Mouse (Mus musculus): Measurements from ENCODE around the gene Stx1a. TPM values are rescaled to one million over a fixed set of nuclear protein-coding genes. Genes with fewer than 3 reads are reported as not detected.
"Not testable (repeated sequence)": the region's sequence is repeated elsewhere in the genome, so short reads cannot be mapped to it uniquely, and the experiment has no call there.

The Stx1a gene
- polyA plus RNA-seq, 1 experiment from 2014 or later: 195 TPM

DNA sequence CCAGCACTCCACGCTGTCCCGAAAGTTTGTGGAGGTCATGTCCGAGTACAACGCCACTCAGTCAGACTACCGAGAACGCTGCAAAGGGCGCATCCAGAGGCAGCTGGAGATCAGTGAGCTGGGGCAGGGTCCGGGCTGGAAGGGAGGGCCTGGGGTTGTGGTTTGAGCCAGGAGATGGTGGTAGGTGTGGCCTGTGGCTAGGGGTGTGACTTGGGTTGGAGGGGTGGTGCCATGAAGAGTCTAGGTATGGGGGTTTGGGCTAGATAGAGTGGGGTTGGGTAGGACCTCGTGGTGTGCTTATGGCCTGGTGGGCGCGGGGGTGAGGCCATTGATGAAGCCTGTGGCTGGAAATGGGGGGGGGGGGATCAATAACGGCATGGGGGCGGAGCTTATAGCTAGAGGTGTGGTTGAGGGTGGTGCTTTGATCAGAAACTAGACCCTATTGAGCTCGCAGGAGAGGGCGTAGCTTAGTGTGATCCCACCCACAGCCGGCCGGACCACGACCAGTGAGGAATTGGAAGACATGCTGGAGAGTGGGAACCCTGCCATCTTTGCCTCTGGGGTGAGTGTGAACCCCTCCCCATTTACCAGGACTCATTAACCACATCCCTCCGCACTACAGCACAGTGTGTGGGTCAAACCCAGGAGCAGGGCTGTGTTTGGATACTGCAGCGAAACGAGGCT is 19.0 kb downstream of the Stx1a start:
- no peak for ATAC-seq

DNA sequence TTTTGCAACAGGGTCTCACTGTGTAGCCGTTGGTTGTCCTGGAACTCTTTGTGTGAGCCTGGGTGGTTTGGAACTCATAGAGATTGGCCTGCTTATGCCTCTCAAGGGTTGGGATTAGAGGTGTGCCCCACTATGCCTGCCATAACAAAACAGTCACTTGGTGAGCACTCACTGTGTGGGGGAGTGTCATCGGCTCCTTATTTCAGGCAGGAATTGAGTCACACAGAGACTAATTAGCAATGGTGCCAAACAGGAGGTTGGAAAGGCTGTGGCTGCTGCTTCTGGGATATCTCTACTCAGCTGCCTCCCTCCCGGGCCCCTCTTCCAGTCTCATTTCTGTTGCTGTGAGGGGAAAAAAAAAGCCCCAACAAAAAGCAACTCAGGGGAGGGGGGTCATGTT is 21.3 kb downstream of the Stx1a start:
- no peak for ATAC-seq
- Histone ChIP-seq H3K27me3 (ENCODE audit: control insufficient read depth, insufficient read depth, low read depth, low read length) (no peaks in the 10 kb centered on the region), H3K9ac (ENCODE audit: low read depth, low read length) (no peak overlapping the region), H3K27ac (ENCODE audit: low read length) (no peak overlapping the region), H3K4me1 (ENCODE audit: control insufficient read depth, insufficient read depth, low read length) (no peaks in the 10 kb centered on the region), H3K4me3 (ENCODE audit: low read depth, low read length) (no peak overlapping the region), H3K9me3 (replicated peaks; ENCODE audit: control insufficient read depth, low read length, poor library complexity, severe bottlenecking) (no peaks in the 10 kb centered on the region), H3K36me3 (ENCODE audit: control insufficient read depth, insufficient read depth, low read length) (peaks cover 13% of the 10 kb centered on the region), H3K4me2 (ENCODE audit: low read length) (no peak overlapping the region)
- 92% methylated on average over 3 of the region's 3 CpGs for WGBS

More for the DNA sequence above, 19.0 kb downstream of the Stx1a start:
- H3K36me3 ChIP-seq (ENCODE audit: control insufficient read depth, insufficient read depth, low read length): peaks cover 21% of the 10 kb centered on the region
- H3K27me3 ChIP-seq (ENCODE audit: control insufficient read depth, insufficient read depth, low read depth, low read length): no peaks in the 10 kb centered on the region
- H3K4me1 ChIP-seq (ENCODE audit: control insufficient read depth, insufficient read depth, low read length): no peaks in the 10 kb centered on the region
- no peak overlapping the region for H3K4me3 ChIP-seq (ENCODE audit: low read depth, low read length)
- H3K27ac ChIP-seq (ENCODE audit: low read length): no peak overlapping the region
- H3K4me2 ChIP-seq (ENCODE audit: low read length): no peak overlapping the region
- WGBS: 27% methylated on average over 21 of the region's 21 CpGs
- H3K9me3 ChIP-seq (replicated peaks; ENCODE audit: control insufficient read depth, low read length, poor library complexity, severe bottlenecking): no peaks in the 10 kb centered on the region
- no peak overlapping the region for H3K9ac ChIP-seq (ENCODE audit: low read depth, low read length)

DNA sequence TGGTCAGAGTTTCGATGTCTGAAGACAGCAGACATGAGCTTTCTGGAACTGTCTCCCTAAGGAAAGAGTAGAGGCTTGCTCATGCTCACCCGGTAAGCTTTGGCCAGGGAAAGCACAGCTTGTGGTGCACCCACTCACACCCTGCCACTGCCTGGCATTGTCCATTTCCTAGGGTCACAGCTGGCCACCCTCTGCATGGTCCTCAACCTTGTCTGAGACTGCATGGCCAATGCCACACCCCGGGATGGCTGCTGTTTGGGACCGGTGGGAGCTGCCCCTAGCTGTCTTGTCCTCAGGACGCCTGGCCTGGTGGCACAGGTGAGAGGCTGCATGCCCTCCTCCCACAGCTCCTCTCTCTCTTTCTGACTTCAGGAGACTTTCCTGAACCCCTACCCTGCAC is 25.3 kb downstream of the Stx1a start:
- H3K27ac ChIP-seq (ENCODE audit: low read length): no peak overlapping the region
- no peaks in the 10 kb centered on the region for H3K4me1 ChIP-seq (ENCODE audit: control insufficient read depth, insufficient read depth, low read length)
- H3K36me3 ChIP-seq (ENCODE audit: control insufficient read depth, insufficient read depth, low read length): peaks cover 20% of the 10 kb centered on the region
- no peak overlapping the region for H3K4me2 ChIP-seq (ENCODE audit: low read length)
- no peaks in the 10 kb centered on the region for H3K27me3 ChIP-seq (ENCODE audit: control insufficient read depth, insufficient read depth, low read depth, low read length)
- H3K4me3 ChIP-seq (ENCODE audit: low read depth, low read length): no peak overlapping the region
- 97% methylated on average over 5 of the region's 5 CpGs for WGBS
- ATAC-seq: no peak
- no peaks in the 10 kb centered on the region for H3K9me3 ChIP-seq (replicated peaks; ENCODE audit: control insufficient read depth, low read length, poor library complexity, severe bottlenecking)
- H3K9ac ChIP-seq (ENCODE audit: low read depth, low read length): no peak overlapping the region

DNA sequence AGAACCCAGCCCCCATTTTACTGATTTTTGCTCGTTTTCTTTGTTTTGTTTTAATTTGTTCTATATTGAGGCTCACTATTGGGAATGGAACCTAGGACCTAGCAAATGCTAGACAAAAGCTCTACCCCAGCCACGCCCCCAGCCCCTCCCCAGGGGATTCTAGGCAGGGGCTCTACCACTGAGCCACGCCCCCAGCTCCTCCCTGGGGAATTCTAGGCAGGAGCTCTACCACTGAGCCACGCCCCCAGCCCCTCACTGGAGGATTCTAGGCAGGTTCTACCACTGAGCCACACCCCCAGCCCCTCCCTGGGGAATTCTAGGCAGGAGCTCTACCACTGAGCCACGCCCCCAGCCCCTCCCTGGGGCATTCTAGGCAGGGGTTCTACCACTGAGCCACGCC is 26.0 kb downstream of the Stx1a start:
- not testable (repeated sequence) for H3K27me3 ChIP-seq (ENCODE audit: control insufficient read depth, insufficient read depth, low read depth, low read length); ATAC-seq

DNA sequence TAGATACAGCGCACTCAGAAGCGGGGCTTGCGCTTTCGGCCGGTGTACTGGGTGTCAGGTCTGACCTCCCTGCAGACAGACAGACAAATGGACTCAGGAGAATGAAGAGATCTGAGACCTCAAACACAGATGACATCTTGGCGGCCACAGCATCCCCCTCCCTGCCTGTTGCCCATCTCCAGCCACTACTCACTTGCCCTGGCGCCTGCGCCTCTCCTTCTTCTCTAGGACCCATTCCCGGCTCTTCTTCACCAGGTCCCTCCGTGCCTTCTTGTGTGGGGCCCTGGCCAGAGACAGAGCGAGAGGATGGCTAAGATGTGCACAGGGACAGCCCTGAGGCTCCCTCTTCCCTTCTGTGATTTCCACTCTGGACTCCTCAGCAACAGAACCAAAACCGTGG is 30.1 kb downstream of the Stx1a start:
- H3K4me2 ChIP-seq (ENCODE audit: low read length): no peak overlapping the region
- H3K4me3 ChIP-seq (ENCODE audit: low read depth, low read length): no peak overlapping the region
- H3K9ac ChIP-seq (ENCODE audit: low read depth, low read length): no peak overlapping the region
- H3K9me3 ChIP-seq (replicated peaks; ENCODE audit: control insufficient read depth, low read length, poor library complexity, severe bottlenecking): no peaks in the 10 kb centered on the region
- no peaks in the 10 kb centered on the region for H3K27me3 ChIP-seq (ENCODE audit: control insufficient read depth, insufficient read depth, low read depth, low read length)
- H3K36me3 ChIP-seq (ENCODE audit: control insufficient read depth, insufficient read depth, low read length): peaks cover 27% of the 10 kb centered on the region
- no peaks in the 10 kb centered on the region for H3K4me1 ChIP-seq (ENCODE audit: control insufficient read depth, insufficient read depth, low read length)
- 92% methylated on average over 12 of the region's 12 CpGs for WGBS
- H3K27ac ChIP-seq (ENCODE audit: low read length): no peak overlapping the region
- ATAC-seq: no peak

More for the DNA sequence above, 26.0 kb downstream of the Stx1a start:
- H3K4me3 ChIP-seq (ENCODE audit: low read depth, low read length); H3K9ac ChIP-seq (ENCODE audit: low read depth, low read length); H3K4me1 ChIP-seq (ENCODE audit: control insufficient read depth, insufficient read depth, low read length); H3K27ac ChIP-seq (ENCODE audit: low read length); H3K4me2 ChIP-seq (ENCODE audit: low read length); H3K9me3 ChIP-seq (replicated peaks; ENCODE audit: control insufficient read depth, low read length, poor library complexity, severe bottlenecking): not testable (repeated sequence)
- peaks cover 20% of the 10 kb centered on the region for H3K36me3 ChIP-seq (ENCODE audit: control insufficient read depth, insufficient read depth, low read length)
- WGBS: 90% methylated on average over 5 of the region's 6 CpGs

GRCm38 (mm10) chr5:135063629-135064381 is 40.5 kb downstream of the Stx1a start, which contains the start of gene Dnajc30:
Gene Dnajc30, plus strand, starts transcription at chr5:135064202.
- Histone ChIP-seq H3K4me2 (ENCODE audit: low read length) (peak within 1 kb of the TSS; percentile 92), H3K4me1 (ENCODE audit: control insufficient read depth, insufficient read depth, low read length) (peaks cover 21% of the 10 kb centered on the region), H3K36me3 (ENCODE audit: control insufficient read depth, insufficient read depth, low read length) (peaks cover 25% of the 10 kb centered on the region), H3K27ac (ENCODE audit: low read length) (peak within 1 kb of the TSS; percentile 81), H3K9me3 (replicated peaks; ENCODE audit: control insufficient read depth, low read length, poor library complexity, severe bottlenecking) (no peaks in the 10 kb centered on the region), H3K4me3 (ENCODE audit: low read depth, low read length) (peak within 1 kb of the TSS; percentile 76), H3K9ac (ENCODE audit: low read depth, low read length) (peak within 1 kb of the TSS; percentile 86), H3K27me3 (ENCODE audit: control insufficient read depth, insufficient read depth, low read depth, low read length) (no peaks in the 10 kb centered on the region)
- under 1% methylated on average over 52 of the region's 52 CpGs for WGBS
- peak; percentile 96 for ATAC-seq

GRCm38 (mm10) chr5:135064382-135064766 is 41.1 kb downstream of the Stx1a start:
- Histone ChIP-seq H3K27ac (ENCODE audit: low read length) (peak overlapping the region; percentile 81), H3K27me3 (ENCODE audit: control insufficient read depth, insufficient read depth, low read depth, low read length) (no peaks in the 10 kb centered on the region), H3K9ac (ENCODE audit: low read depth, low read length) (peak overlapping the region; percentile 86), H3K4me2 (ENCODE audit: low read length) (peak overlapping the region; percentile 92), H3K36me3 (ENCODE audit: control insufficient read depth, insufficient read depth, low read length) (peaks cover 19% of the 10 kb centered on the region), H3K4me1 (ENCODE audit: control insufficient read depth, insufficient read depth, low read length) (peaks cover 21% of the 10 kb centered on the region), H3K4me3 (ENCODE audit: low read depth, low read length) (peak overlapping the region; percentile 76), H3K9me3 (replicated peaks; ENCODE audit: control insufficient read depth, low read length, poor library complexity, severe bottlenecking) (no peaks in the 10 kb centered on the region)
- WGBS: under 1% methylated on average over 40 of the region's 40 CpGs
- ATAC-seq: no peak; the same call in none of the 2 replicates

DNA sequence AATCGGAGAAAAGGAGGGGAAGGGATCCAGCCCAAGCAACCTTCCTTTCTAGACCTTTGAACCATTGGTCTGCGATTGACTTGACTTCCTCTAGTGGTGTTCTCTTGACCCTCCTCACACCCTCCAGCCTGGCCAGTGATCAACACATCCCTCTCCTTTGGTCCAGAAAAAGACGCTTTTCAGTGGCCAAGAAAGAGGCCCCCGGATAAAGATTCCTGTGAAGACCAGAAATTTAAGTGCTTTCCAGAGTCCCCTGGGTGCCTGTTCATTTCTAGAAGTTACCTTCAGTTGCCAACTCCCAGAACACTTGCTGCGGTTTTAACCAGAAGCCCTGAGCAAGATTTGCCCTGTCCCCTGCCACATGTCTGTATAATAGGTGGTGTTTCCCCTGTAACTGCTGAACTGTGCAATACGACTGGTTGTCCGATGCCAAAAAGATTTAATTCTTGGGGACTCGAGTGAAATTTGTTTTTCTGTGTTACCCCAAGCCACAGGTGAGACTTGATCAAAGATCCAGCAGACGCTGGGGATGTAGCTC is 41.7 kb downstream of the Stx1a start, which contains the start of gene Bud23:
Bud23 (minus strand) TSS at position 51 of the 538 bp plus-strand sequence.
- not testable (repeated sequence) for ATAC-seq; H3K27me3 ChIP-seq (ENCODE audit: control insufficient read depth, insufficient read depth, low read depth, low read length); H3K9me3 ChIP-seq (replicated peaks; ENCODE audit: control insufficient read depth, low read length, poor library complexity, severe bottlenecking)
- Histone ChIP-seq H3K27ac (ENCODE audit: low read length) (peak within 1 kb of the TSS; percentile 81), H3K4me2 (ENCODE audit: low read length) (peak within 1 kb of the TSS; percentile 92), H3K4me3 (ENCODE audit: low read depth, low read length) (peak within 1 kb of the TSS; percentile 76), H3K36me3 (ENCODE audit: control insufficient read depth, insufficient read depth, low read length) (peaks cover 17% of the 10 kb centered on the region), H3K4me1 (ENCODE audit: control insufficient read depth, insufficient read depth, low read length) (peaks cover 21% of the 10 kb centered on the region), H3K9ac (ENCODE audit: low read depth, low read length) (peak within 1 kb of the TSS; percentile 86)
- 73% methylated on average over 8 of the region's 9 CpGs for WGBS

GRCm38 (mm10) chr5:135066008-135066407 is 42.7 kb downstream of the Stx1a start:
- peaks cover 21% of the 10 kb centered on the region for H3K4me1 ChIP-seq (ENCODE audit: control insufficient read depth, insufficient read depth, low read length)
- H3K4me2 ChIP-seq (ENCODE audit: low read length): no peak overlapping the region
- no peak overlapping the region for H3K27ac ChIP-seq (ENCODE audit: low read length)
- H3K9me3 ChIP-seq (replicated peaks; ENCODE audit: control insufficient read depth, low read length, poor library complexity, severe bottlenecking): no peaks in the 10 kb centered on the region
- no peaks in the 10 kb centered on the region for H3K27me3 ChIP-seq (ENCODE audit: control insufficient read depth, insufficient read depth, low read depth, low read length)
- H3K9ac ChIP-seq (ENCODE audit: low read depth, low read length): no peak overlapping the region
- H3K4me3 ChIP-seq (ENCODE audit: low read depth, low read length): no peak overlapping the region
- H3K36me3 ChIP-seq (ENCODE audit: control insufficient read depth, insufficient read depth, low read length): peaks cover 7% of the 10 kb centered on the region; the same call in 1 of the 2 replicates
- 92% methylated on average over 3 of the region's 3 CpGs for WGBS
- ATAC-seq: no peak
